ENCODE assay signal across 28 mouse cellular contexts in genomic region chr5:130848562-130848961, GRCm38 (mm10).
"Had no signal": no experiment of that assay in that cellular context is flagged by ENCODE, and none has a peak within 500 bp of the region (broad histone marks: within the 10 kb centered on the region; RNA-seq: fewer than 3 reads in every experiment).

No protein-coding gene starts in this region.

- DNase-seq: cerebellum, adult 8-10 months; cerebellum, adult 9-10 months; cerebellum, adult 9-11 months; cerebellum, postnatal 10 days; cerebellum, postnatal 14 days; cerebellum, postnatal 25 days; cerebellum, postnatal 36 days; embryo, embryonic 11 days; forebrain, postnatal 0 days; gastrocnemius, adult 2 months; gastrocnemius, postnatal 10 days; gastrocnemius, postnatal 14 days; gastrocnemius, postnatal 25 days; gastrocnemius, postnatal 36 days; heart, adult 11 months; heart, adult 18-20 months; heart, adult 2 months had no signal

- H3K27me3 ChIP-seq: embryonic facial prominence, embryonic 12.5 days; embryonic facial prominence, embryonic 13.5 days; embryonic facial prominence, embryonic 15.5 days; forebrain, embryonic 12.5 days; forebrain, embryonic 13.5 days; forebrain, embryonic 15.5 days had no signal

- H3K4me2 ChIP-seq: embryonic facial prominence, embryonic 12.5 days; embryonic facial prominence, embryonic 13.5 days; embryonic facial prominence, embryonic 15.5 days; forebrain, embryonic 12.5 days; forebrain, embryonic 13.5 days; forebrain, embryonic 15.5 days had no signal

- H3K9ac ChIP-seq: embryonic facial prominence, embryonic 12.5 days; embryonic facial prominence, embryonic 13.5 days; embryonic facial prominence, embryonic 15.5 days; forebrain, embryonic 12.5 days; forebrain, embryonic 13.5 days; forebrain, embryonic 15.5 days; forebrain, postnatal 0 days had no signal

- H3K4me3 ChIP-seq: embryonic facial prominence, embryonic 10.5 days; embryonic facial prominence, embryonic 12.5 days; embryonic facial prominence, embryonic 13.5 days; embryonic facial prominence, embryonic 15.5 days; erythroblast, embryonic 14.5 days; forebrain, embryonic 10.5 days; forebrain, embryonic 12.5 days; forebrain, embryonic 13.5 days; forebrain, embryonic 15.5 days; gastrocnemius, adult 2 months; heart, adult 2 months had no signal

- H3K4me1 ChIP-seq: embryonic facial prominence, embryonic 12.5 days had no signal

- H3K27ac ChIP-seq: embryonic facial prominence, embryonic 10.5 days; embryonic facial prominence, embryonic 12.5 days; embryonic facial prominence, embryonic 13.5 days; embryonic facial prominence, embryonic 15.5 days; forebrain, embryonic 10.5 days; forebrain, embryonic 12.5 days; forebrain, embryonic 13.5 days; forebrain, embryonic 15.5 days; gastrocnemius, adult 2 months; heart, adult 2 months had no signal

- H3K36me3 ChIP-seq: embryonic facial prominence, embryonic 10.5 days; embryonic facial prominence, embryonic 12.5 days; embryonic facial prominence, embryonic 13.5 days; embryonic facial prominence, embryonic 15.5 days; forebrain, embryonic 10.5 days; forebrain, embryonic 12.5 days; forebrain, embryonic 15.5 days had no signal

- H3K9me3 ChIP-seq: embryonic facial prominence, embryonic 10.5 days; embryonic facial prominence, embryonic 12.5 days; embryonic facial prominence, embryonic 13.5 days; embryonic facial prominence, embryonic 15.5 days; forebrain, embryonic 10.5 days; forebrain, embryonic 12.5 days; forebrain, embryonic 13.5 days; forebrain, embryonic 15.5 days had no signal

- ATAC-seq: forebrain, embryonic 13.5 days; forebrain, embryonic 14.5 days; forebrain, embryonic 15.5 days; forebrain, embryonic 16.5 days; forebrain, postnatal 0 days had no signal
